Mouse (Mus musculus) stomach, postnatal 0 days (tissue): Measurements from ENCODE around the gene Ip6k1. TPM values are rescaled to one million over a fixed set of nuclear protein-coding genes. Genes with fewer than 3 reads are reported as not detected.

Experiments used
- ATAC-seq: fragments of 200-750 bp; cut with Nextera tagmentation; 2 replicates; pipeline ENCODE4 v1.8.0; 2017; ENCODE audit not compliant: low FRiP score, low TSS enrichment
- DNase-seq: peaks from one replicate; pipeline ENCODE4 v3.0.0-alpha.2; 2016; ENCODE audit warnings: low spot score
- H3K27ac ChIP-seq: fragments of 300-500 bp; sonication (generic); replicated peaks from 2 replicates; pipeline ENCODE4 v1.5.1; 2014; ENCODE audit warnings: mild to moderate bottlenecking, control low read depth
- H3K27me3 ChIP-seq: fragments of 300-500 bp; sonication (generic); 2 replicates; pipeline ENCODE4 v1.6.1; 2014; ENCODE audit warnings: low read length; ENCODE audit not compliant: control insufficient read depth, insufficient read depth
- H3K36me3 ChIP-seq: fragments of 300-500 bp; sonication (generic); 2 replicates; pipeline ENCODE4 v1.6.1; 2014; ENCODE audit warnings: low read length, mixed read lengths; ENCODE audit not compliant: control insufficient read depth, insufficient read depth
- H3K4me1 ChIP-seq: fragments of 300-500 bp; sonication (generic); replicated peaks from 2 replicates; pipeline ENCODE4 v1.6.1; 2014; ENCODE audit warnings: antibody characterized with exemption; ENCODE audit not compliant: control insufficient read depth, insufficient read depth
- H3K4me2 ChIP-seq: fragments of 300-500 bp; sonication (generic); replicated peaks from 2 replicates; pipeline ENCODE4 v1.6.1; 2014; ENCODE audit warnings: low read depth, mild to moderate bottlenecking, control low read depth, moderate library complexity
- H3K4me3 ChIP-seq: fragments of 300-500 bp; sonication (generic); 2 replicates; pipeline ENCODE4 v1.5.1; 2014; ENCODE audit warnings: low read depth, low read length, control low read depth
- H3K9ac ChIP-seq: fragments of 300-500 bp; sonication (generic); 2 replicates; pipeline ENCODE4 v1.6.1; 2014; ENCODE audit warnings: mild to moderate bottlenecking, low read length, control low read depth, mixed read lengths
- H3K9me3 ChIP-seq: fragments of 300-500 bp; sonication (generic); 2 replicates; pipeline ENCODE4 v1.6.1; 2016; ENCODE audit warnings: low read length; ENCODE audit not compliant: control insufficient read depth
- CTCF ChIP-seq: IDR thresholded peaks from 2 replicates; pipeline ENCODE4 v1.5.1; 2016; ENCODE audit warnings: antibody characterized with exemption, low read depth, mild to moderate bottlenecking, moderate library complexity
- EP300 ChIP-seq: optimal IDR thresholded peaks from 2 replicates; pipeline ENCODE3; 2016; ENCODE audit warnings: antibody characterized with exemption
- WGBS: fragments of 180-500 bp; shearing (Covaris S2); extraction: QIAGEN DNeasy Blood & Tissue Kit; methylation state at CpG from one replicate; pipeline ENCODE4 v1.1.7; 2014; 5-methylcytosine and 5-hydroxymethylcytosine counted together
- polyA plus RNA-seq: library from polyadenylated mRNA; unstranded; fragments of >200 nt; fragmentation: Nextera tagmentation; extraction: Ambion mirVana; gene quantifications from 2 replicates; pipeline ENCODE4 v1.2.1, GENCODE M21; 2015

The Ip6k1 gene
- polyA plus RNA-seq = 24.0 and 26.3 TPM in 2 replicates

DNA sequence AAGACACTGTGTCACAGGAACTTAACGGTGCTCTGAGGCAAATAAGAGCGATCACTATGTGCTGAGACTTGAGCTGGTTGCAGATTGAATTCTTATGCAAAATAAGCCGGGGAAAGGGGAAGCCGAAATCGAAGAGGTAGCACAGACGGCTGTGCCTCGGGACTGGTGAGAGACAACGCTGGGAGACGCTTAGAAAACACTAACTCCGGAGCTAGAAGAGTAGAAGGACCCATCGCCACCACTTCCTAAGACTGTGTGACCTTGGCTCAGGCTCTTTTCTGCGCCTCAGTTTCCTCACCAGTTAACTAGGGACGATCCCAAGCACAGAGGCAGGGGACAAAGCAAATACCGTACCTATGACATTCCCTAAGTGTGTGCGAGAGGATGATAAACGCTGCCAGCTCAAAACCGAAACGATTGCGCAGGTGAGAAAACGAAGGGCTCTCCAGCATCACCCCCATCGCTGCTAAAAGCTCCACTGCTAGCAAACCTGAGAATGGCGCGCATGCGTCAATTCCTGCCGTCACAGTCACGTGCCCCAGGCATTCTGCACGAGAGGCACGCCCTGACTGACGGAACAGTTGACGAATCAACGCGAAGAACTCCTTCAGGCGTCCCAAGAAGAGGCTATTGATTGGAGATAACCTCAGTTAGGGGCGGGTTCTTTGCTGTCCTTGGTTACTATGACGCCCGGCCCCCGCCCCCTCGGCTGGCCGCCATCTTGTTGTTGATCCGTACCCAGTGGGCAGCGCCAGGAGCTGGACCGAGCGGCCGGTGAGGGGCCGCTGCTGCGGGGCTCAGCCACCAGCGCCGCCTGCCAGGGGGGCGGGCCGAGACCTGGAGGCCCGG, at the start of gene Ip6k1:
Gene Ip6k1, plus strand, starts transcription at position 580 of the 849 bp plus-strand sequence.
- no peak for TF ChIP-seq EP300
- no peak for TF ChIP-seq CTCF
- peak; percentile 99 for ATAC-seq

DNA sequence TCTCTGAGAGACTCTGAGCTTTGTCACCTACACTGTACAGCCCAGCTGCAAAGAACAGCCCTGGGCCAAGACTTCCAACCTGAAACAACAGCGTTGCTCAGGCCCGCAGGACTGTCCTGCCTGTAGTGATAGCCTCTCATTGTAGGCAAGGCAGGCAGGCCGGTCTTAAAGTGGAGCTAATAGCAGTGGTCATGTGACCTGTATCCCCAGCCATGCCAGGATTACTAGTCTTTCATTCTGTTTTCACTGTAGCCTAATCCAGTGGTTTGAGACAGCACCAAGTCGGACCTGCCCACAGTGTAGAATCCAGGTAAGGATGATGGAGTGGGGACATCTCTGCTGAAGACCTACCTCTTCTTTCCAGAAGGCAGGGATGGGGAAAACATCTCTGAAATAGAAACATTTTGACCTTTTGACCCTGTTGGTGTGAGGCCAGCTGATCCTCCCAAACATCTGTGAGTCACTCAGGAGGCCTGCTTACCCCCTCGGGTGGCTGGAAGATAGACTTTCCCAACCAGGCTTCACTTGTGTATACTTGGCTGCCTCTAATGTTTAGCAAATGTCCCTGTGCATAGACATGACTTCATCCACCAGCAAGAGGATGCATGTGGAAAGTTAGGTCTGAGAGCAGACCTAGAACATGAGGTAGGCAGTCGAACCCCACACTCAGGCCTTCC, 46.5 kb upstream of the Ip6k1 start:
- TF ChIP-seq CTCF = no peak
- no peak for TF ChIP-seq EP300
- DNase-seq (no peak), ATAC-seq (peak; percentile 64; the same call in 1 of the 2 replicates)
- Histone ChIP-seq H3K4me2 (no peak overlapping the region), H3K9me3 (no peaks in the 10 kb centered on the region), H3K4me1 (no peaks in the 10 kb centered on the region), H3K27ac (0 out of 2 replicates have a peak overlapping the region, but pooled peaks have one; percentile 40), H3K36me3 (no peaks in the 10 kb centered on the region), H3K9ac (no peak overlapping the region), H3K27me3 (no peaks in the 10 kb centered on the region), H3K4me3 (no peak overlapping the region)
- WGBS = 68% methylated on average over 6 of the region's 6 CpGs

More for the DNA sequence above, at the start of gene Ip6k1:
- H3K4me3 ChIP-seq = peak within 1 kb of the TSS; percentile 100
- H3K27me3 ChIP-seq = no peaks in the 10 kb centered on the region
- H3K4me2 ChIP-seq = peak within 1 kb of the TSS; percentile 80
- under 1% methylated on average over 47 of the region's 51 CpGs for WGBS
- H3K36me3 ChIP-seq = no peaks in the 10 kb centered on the region
- no peaks in the 10 kb centered on the region for H3K9me3 ChIP-seq
- DNase-seq = peak; percentile 100
- no peaks in the 10 kb centered on the region; the same call in 1 of the 2 replicates for H3K4me1 ChIP-seq
- H3K9ac ChIP-seq = peak within 1 kb of the TSS; percentile 99
- peak within 1 kb of the TSS; percentile 98 for H3K27ac ChIP-seq

DNA sequence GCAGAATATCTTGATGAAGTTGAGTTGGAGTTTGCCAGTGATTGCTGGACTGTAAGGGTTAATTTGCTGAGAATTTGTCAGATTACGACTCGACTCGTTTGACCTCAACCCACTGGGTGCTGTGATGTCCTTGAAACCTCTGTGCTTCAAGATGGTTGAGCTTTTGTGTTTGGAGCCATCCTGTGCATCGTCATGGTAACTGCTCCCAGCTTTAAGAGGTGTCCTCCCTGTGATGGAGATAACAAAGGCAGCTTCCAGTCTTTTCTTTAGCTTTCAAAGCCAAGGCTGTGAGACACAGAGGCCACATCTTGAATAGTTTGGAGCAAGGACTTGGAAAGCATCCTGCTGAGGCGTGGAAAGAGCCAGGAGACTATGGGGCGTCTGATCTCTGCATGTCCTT, 45.2 kb upstream of the Ip6k1 start:
- Histone ChIP-seq H3K4me2 (no peak overlapping the region), H3K9me3 (no peaks in the 10 kb centered on the region), H3K36me3 (no peaks in the 10 kb centered on the region), H3K27ac (no peak overlapping the region), H3K4me1 (no peaks in the 10 kb centered on the region), H3K4me3 (no peak overlapping the region), H3K9ac (no peak overlapping the region), H3K27me3 (no peaks in the 10 kb centered on the region)
- DNase-seq (no peak), ATAC-seq (no peak)
- TF ChIP-seq EP300 (no peak), CTCF (no peak)
- 65% methylated on average over 6 of the region's 6 CpGs for WGBS

DNA sequence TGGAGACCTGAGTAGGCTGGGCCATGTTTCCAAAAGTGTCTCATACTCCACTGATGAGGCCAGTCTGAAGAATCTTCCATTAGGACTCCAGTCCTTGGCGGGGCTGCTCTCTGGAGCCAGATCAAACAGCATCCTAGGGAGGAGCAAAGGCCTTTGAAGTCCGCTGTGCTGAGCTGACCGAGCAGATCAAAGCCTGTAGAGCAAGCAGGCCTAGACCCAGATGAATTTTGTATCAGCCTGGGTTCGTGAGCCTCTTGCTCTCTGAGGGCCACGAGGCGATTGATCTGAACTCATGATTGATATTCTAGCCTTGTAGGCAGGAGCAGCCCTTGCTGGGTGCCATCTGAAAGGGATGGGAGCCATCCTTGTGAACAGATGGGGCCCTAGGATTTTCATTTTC, 42.4 kb upstream of the Ip6k1 start:
- H3K4me2 ChIP-seq = no peak overlapping the region
- no peak overlapping the region for H3K27ac ChIP-seq
- H3K4me3 ChIP-seq = no peak overlapping the region
- H3K9me3 ChIP-seq = no peaks in the 10 kb centered on the region
- ATAC-seq = no peak
- DNase-seq = no peak
- no peaks in the 10 kb centered on the region for H3K4me1 ChIP-seq
- TF ChIP-seq CTCF (no peak), EP300 (no peak)
- H3K9ac ChIP-seq = no peak overlapping the region
- H3K27me3 ChIP-seq = no peaks in the 10 kb centered on the region
- WGBS = 60% methylated on average over 6 of the region's 6 CpGs
- no peaks in the 10 kb centered on the region for H3K36me3 ChIP-seq

DNA sequence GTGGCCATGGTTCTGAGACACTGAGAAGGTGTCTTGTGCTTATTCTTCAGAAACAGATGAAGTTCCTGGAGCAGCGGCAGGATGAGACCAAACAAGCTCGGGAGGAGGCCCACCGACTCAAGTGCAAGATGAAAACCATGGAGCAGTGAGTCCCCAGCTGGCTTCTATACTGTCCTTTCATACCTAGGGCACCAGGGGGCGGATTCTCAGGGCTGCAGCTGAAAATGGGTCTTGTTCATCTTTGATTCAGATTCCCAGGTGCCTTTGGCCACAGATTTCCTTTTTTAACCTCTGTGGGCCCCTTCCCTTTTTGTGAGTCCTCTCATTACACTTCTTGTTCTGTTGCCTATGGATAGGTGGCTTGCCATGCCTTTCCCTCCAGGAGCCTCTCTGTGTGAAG, 41.4 kb upstream of the Ip6k1 start:
- H3K36me3 ChIP-seq = no peaks in the 10 kb centered on the region
- 75% methylated on average over 4 of the region's 4 CpGs for WGBS
- peak; percentile 58 for TF ChIP-seq CTCF
- TF ChIP-seq EP300 = no peak

DNA sequence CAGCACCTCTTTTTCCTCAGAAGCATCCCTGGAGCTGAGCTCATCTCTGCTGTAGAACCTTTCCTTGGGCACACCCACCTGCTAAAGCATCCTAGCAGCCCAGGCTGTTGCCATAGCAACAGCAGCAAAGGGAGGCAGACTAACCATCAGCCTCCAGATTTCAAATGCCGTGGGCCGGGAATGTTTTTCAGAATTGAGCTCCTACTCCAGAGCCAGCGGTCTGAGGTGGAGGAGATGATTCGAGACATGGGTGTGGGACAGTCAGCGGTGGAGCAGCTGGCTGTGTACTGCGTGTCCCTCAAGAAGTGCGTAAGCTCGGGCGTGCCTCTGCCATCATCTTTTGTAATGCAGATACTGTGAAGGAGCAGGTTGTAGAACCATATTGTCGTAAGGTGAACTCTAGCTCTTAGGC, 40.9 kb upstream of the Ip6k1 start:
- ATAC-seq (no peak), DNase-seq (no peak)
- H3K4me3 ChIP-seq = no peak overlapping the region
- no peak overlapping the region for H3K4me2 ChIP-seq
- WGBS = 78% methylated on average over 10 of the region's 10 CpGs
- no peaks in the 10 kb centered on the region for H3K27me3 ChIP-seq
- H3K9ac ChIP-seq = no peak overlapping the region
- no peaks in the 10 kb centered on the region for H3K9me3 ChIP-seq
- H3K36me3 ChIP-seq = no peaks in the 10 kb centered on the region
- no peaks in the 10 kb centered on the region for H3K4me1 ChIP-seq
- H3K27ac ChIP-seq = no peak overlapping the region
- TF ChIP-seq EP300 = no peak
- TF ChIP-seq CTCF = no peak

More for the DNA sequence above, 41.4 kb upstream of the Ip6k1 start:
- no peak for ATAC-seq
- no peaks in the 10 kb centered on the region for H3K27me3 ChIP-seq
- no peak overlapping the region for H3K9ac ChIP-seq
- H3K4me2 ChIP-seq = no peak overlapping the region
- no peak overlapping the region for H3K27ac ChIP-seq
- H3K9me3 ChIP-seq = no peaks in the 10 kb centered on the region
- H3K4me3 ChIP-seq = no peak overlapping the region
- DNase-seq = no peak
- no peaks in the 10 kb centered on the region for H3K4me1 ChIP-seq
